In the genomic region with DNA sequence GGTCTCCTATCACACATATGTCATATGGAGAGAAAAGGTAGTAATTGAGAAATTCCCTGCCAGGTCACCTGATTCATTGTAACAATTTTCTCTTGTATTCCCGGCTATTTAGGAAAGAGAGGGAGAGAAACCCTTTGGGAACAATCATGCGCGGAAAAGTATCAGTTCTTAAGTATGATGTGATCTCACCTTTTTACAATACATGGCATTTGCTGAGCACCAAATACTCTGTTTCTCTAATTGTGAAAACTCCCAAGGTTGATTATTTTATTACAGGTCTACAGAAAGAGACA, we compare ENCODE assay signal across 7 mouse cellular contexts. TPM values are rescaled to one million over a fixed set of nuclear protein-coding genes. Genes with fewer than 3 reads are reported as not detected.
DNase-seq lines count a peak whose midpoint lies in the region; ATAC-seq and TF ChIP-seq lines count a peak whose summit lies in the region.

No protein-coding gene starts in this region.

- H3K9ac ChIP-seq in lung, embryonic 15.5 days, result peak overlapping the region; percentile 32
- no peak overlapping the region for H3K9ac ChIP-seq in forebrain, embryonic 13.5 days
- peak overlapping the region; percentile 41 for H3K9ac ChIP-seq in limb, embryonic 14.5 days (ENCODE audit: low read depth, low read length, severe bottlenecking)
- H3K9ac ChIP-seq in stomach, embryonic 15.5 days, result no peak overlapping the region

- no peak for DNase-seq in lung, postnatal 14 days
- DNase-seq in limb, embryonic 14.5 days (ENCODE audit: low spot score), result no peak
- no peak for DNase-seq in adrenal gland, adult 18-20 months (ENCODE audit: low spot score in 2 of 2)

- ATAC-seq in lung, embryonic 15.5 days (ENCODE audit: borderline replicate concordance, extremely low read depth, low FRiP score, low TSS enrichment), result no peak
- ATAC-seq in forebrain, embryonic 13.5 days, result no peak
- no peak for ATAC-seq in limb, embryonic 14.5 days (ENCODE audit: low FRiP score, low read depth)
- ATAC-seq in stomach, embryonic 15.5 days (ENCODE audit: insufficient read depth, low FRiP score, low read depth), result no peak
- ATAC-seq in activated CD4-positive, CD25-positive, alpha-beta regulatory T cell, adult 4 months, result no peak

- peak overlapping the region; percentile 82 for H3K4me3 ChIP-seq in lung, embryonic 15.5 days
- peak overlapping the region; percentile 64 for H3K4me3 ChIP-seq in forebrain, embryonic 13.5 days
- peak overlapping the region; percentile 52 for H3K4me3 ChIP-seq in limb, embryonic 14.5 days (replicated peaks; ENCODE audit: low read length)
- peak overlapping the region; percentile 63 for H3K4me3 ChIP-seq in stomach, embryonic 15.5 days (replicated peaks)

- TF ChIP-seq POLR2A in limb, embryonic 14.5 days (IDR thresholded peaks at IDR 0.05; ENCODE audit: borderline replicate concordance, extremely low read depth, insufficient read depth, insufficient read length), result no peak

- H3K4me2 ChIP-seq in lung, embryonic 15.5 days, result peak overlapping the region; percentile 61
- H3K4me2 ChIP-seq in forebrain, embryonic 13.5 days, result peak overlapping the region; percentile 70
- H3K4me2 ChIP-seq in limb, embryonic 14.5 days (replicated peaks; ENCODE audit: low read depth, low read length, severe bottlenecking), result peak overlapping the region; percentile 56
- H3K4me2 ChIP-seq in stomach, embryonic 15.5 days, result peak overlapping the region; percentile 73

- no peaks in the 10 kb centered on the region for H3K27me3 ChIP-seq in lung, embryonic 15.5 days
- H3K27me3 ChIP-seq in forebrain, embryonic 13.5 days, result no peaks in the 10 kb centered on the region
- H3K27me3 ChIP-seq in limb, embryonic 14.5 days (ENCODE audit: control insufficient read depth, insufficient read depth, low read length), result no peaks in the 10 kb centered on the region
- no peaks in the 10 kb centered on the region for H3K27me3 ChIP-seq in stomach, embryonic 15.5 days (replicated peaks)

- WGBS in lung, embryonic 15.5 days, result 43% methylated on average over 3 of the region's 3 CpGs
- WGBS in forebrain, embryonic 13.5 days, result 38% methylated on average over 3 of the region's 3 CpGs
- WGBS in limb, embryonic 14.5 days, result 36% methylated on average over 3 of the region's 3 CpGs
- WGBS in stomach, embryonic 15.5 days, result 39% methylated on average over 3 of the region's 3 CpGs

- no peaks in the 10 kb centered on the region for H3K36me3 ChIP-seq in lung, embryonic 15.5 days
- H3K36me3 ChIP-seq in forebrain, embryonic 13.5 days (ENCODE audit: poor library complexity, severe bottlenecking), result no peaks in the 10 kb centered on the region
- no peaks in the 10 kb centered on the region for H3K36me3 ChIP-seq in limb, embryonic 14.5 days (ENCODE audit: control insufficient read depth, insufficient read depth, low read length)
- H3K36me3 ChIP-seq in stomach, embryonic 15.5 days, result no peaks in the 10 kb centered on the region

- peak overlapping the region; percentile 97 for H3K27ac ChIP-seq in lung, embryonic 15.5 days
- H3K27ac ChIP-seq in forebrain, embryonic 13.5 days, result no peak overlapping the region
- H3K27ac ChIP-seq in limb, embryonic 14.5 days (replicated peaks; ENCODE audit: low read depth, low read length), result no peak overlapping the region
- H3K27ac ChIP-seq in stomach, embryonic 15.5 days, result no peak overlapping the region

- H3K4me1 ChIP-seq in lung, embryonic 15.5 days, result no peaks in the 10 kb centered on the region
- H3K4me1 ChIP-seq in forebrain, embryonic 13.5 days, result peaks cover 9% of the 10 kb centered on the region
- H3K4me1 ChIP-seq in limb, embryonic 14.5 days (ENCODE audit: control insufficient read depth, insufficient read depth, low read length), result no peaks in the 10 kb centered on the region
- no peaks in the 10 kb centered on the region for H3K4me1 ChIP-seq in stomach, embryonic 15.5 days

- no peaks in the 10 kb centered on the region for H3K9me3 ChIP-seq in lung, embryonic 15.5 days
- no peaks in the 10 kb centered on the region for H3K9me3 ChIP-seq in forebrain, embryonic 13.5 days (replicated peaks)
- no peaks in the 10 kb centered on the region for H3K9me3 ChIP-seq in limb, embryonic 14.5 days (ENCODE audit: control insufficient read depth, low read length)
- H3K9me3 ChIP-seq in stomach, embryonic 15.5 days, result no peaks in the 10 kb centered on the region

RNA-seq across cellular contexts. Expression of a gene that starts 10.6 kb away (rescaled TPM):
- 23.9 and 25.6 TPM in 2 replicates for polyA plus RNA-seq in lung, embryonic 15.5 days (2015; fragmentation: Nextera tagmentation; extraction: Ambion mirVana)
- 19.6 and 22.0 TPM in 2 replicates for polyA plus RNA-seq in forebrain, embryonic 13.5 days (2015; fragmentation: Nextera tagmentation; extraction: Ambion mirVana)
- 8.7 and 9.5 TPM in 2 replicates for polyA plus RNA-seq in limb, embryonic 14.5 days (2012; rRNA removed)
- 18.5 and 20.1 TPM in 2 replicates for polyA plus RNA-seq in limb, embryonic 14.5 days (2014; fragmentation: Nextera tagmentation; extraction: Ambion mirVana)
- polyA plus RNA-seq in stomach, embryonic 15.5 days (2015; fragmentation: Nextera tagmentation; extraction: Ambion mirVana), result 31.2 TPM in 2 replicates
- polyA plus RNA-seq in activated CD4-positive, CD25-positive, alpha-beta regulatory T cell, adult 4 months (2017; shearing (Covaris generic)), result 10 to 100 TPM; 44.0 to 54.8 TPM
- 10 to 100 TPM; 48.5 to 50.9 TPM for total RNA-seq in adrenal gland, adult 18-20 months (2021)

RNA-seq across cellular contexts. Expression of a gene that starts 18.3 kb away (rescaled TPM):
- 27.0 and 27.1 TPM in 2 replicates for polyA plus RNA-seq in lung, embryonic 15.5 days (2015; fragmentation: Nextera tagmentation; extraction: Ambion mirVana)
- 31.1 and 31.6 TPM in 2 replicates for polyA plus RNA-seq in forebrain, embryonic 13.5 days (2015; fragmentation: Nextera tagmentation; extraction: Ambion mirVana)
- 7.1 and 9.9 TPM in 2 replicates for polyA plus RNA-seq in limb, embryonic 14.5 days (2012; rRNA removed)
- 24.3 and 24.8 TPM in 2 replicates for polyA plus RNA-seq in limb, embryonic 14.5 days (2014; fragmentation: Nextera tagmentation; extraction: Ambion mirVana)
- polyA plus RNA-seq in stomach, embryonic 15.5 days (2015; fragmentation: Nextera tagmentation; extraction: Ambion mirVana), result 24.7 and 28.7 TPM in 2 replicates
- polyA plus RNA-seq in activated CD4-positive, CD25-positive, alpha-beta regulatory T cell, adult 4 months (2017; shearing (Covaris generic)), result 10 to 100 TPM; 35.1 to 62.2 TPM
- total RNA-seq in adrenal gland, adult 18-20 months (2021), result 1 to 10 TPM; 6.9 to 7.8 TPM

Comparison
In these comparisons a context has a peak if more than half of its experiments do, and no peak if none do; other contexts are left out.
1. H3K9ac ChIP-seq: peak in lung, embryonic 15.5 days (single experiment) and limb, embryonic 14.5 days (single experiment); none in forebrain, embryonic 13.5 days (single experiment) and stomach, embryonic 15.5 days (single experiment).
2. Peak in every context shown above with its lines, with median percentiles within 50 percentile points of each other: H3K4me2 ChIP-seq and H3K4me3 ChIP-seq.